Mouse (Mus musculus) CH12.LX (cell line): ENCODE results near the gene F13a1. TPM values are rescaled to one million over a fixed set of nuclear protein-coding genes. Genes with fewer than 3 reads are reported as not detected.

Experiments used
- DNase-seq: peaks from one replicate; pipeline ENCODE4 v3.0.0-alpha.2; 2013; ENCODE audit errors: extremely low read depth
- H3K27ac ChIP-seq: 2 replicates; pipeline ENCODE4 v1.5.1; 2012; ENCODE audit warnings: low read depth, mild to moderate bottlenecking, control low read depth, moderate library complexity; ENCODE audit not compliant: insufficient read depth
- H3K27me3 ChIP-seq: replicated peaks from 2 replicates; pipeline ENCODE3; 2012; ENCODE audit warnings: inconsistent platforms
- H3K36me3 ChIP-seq, 2 experiments: replicated peaks in 1 of 2; 2 replicates each; pipeline versions ENCODE3 to v1.6.1; 2012; ENCODE audit warnings: inconsistent platforms in 1 of 2, low read length in 1 of 2, mild to moderate bottlenecking in 1 of 2, mixed read lengths in 1 of 2, moderate library complexity in 1 of 2; ENCODE audit not compliant: control insufficient read depth in 1 of 2, insufficient read depth in 1 of 2
- H3K4me1 ChIP-seq, 2 experiments: 2 replicates each; pipeline ENCODE4 v1.6.1; 2012; ENCODE audit warnings: inconsistent platforms in 1 of 2, moderate library complexity in 1 of 2; ENCODE audit not compliant: insufficient read depth in 2 of 2, control insufficient read depth in 1 of 2
- H3K4me2 ChIP-seq: 2 replicates; pipeline ENCODE4 v1.6.1; 2012; ENCODE audit warnings: low read depth, mild to moderate bottlenecking, control low read depth; ENCODE audit not compliant: poor library complexity, insufficient read depth, severe bottlenecking
- H3K4me3 ChIP-seq, 3 experiments: fragments of 150-350 bp in 1 of 3; sonication (generic) in 1 of 3; replicated peaks in 1 of 3; 2 replicates each; pipeline versions ENCODE3 to v1.5.1; 2011 to 2012; ENCODE audit warnings: low read depth in 2 of 3, low read length in 2 of 3, mild to moderate bottlenecking in 2 of 3, moderate library complexity in 2 of 3, control low read depth in 1 of 3, improper control_type of control experiment in 1 of 3, inconsistent platforms in 1 of 3, mixed read lengths in 1 of 3; ENCODE audit not compliant: poor library complexity in 1 of 3
- H3K79me2 ChIP-seq: replicated peaks from 2 replicates; pipeline ENCODE4 v1.6.1; 2012; ENCODE audit warnings: mild to moderate bottlenecking, moderate library complexity; ENCODE audit not compliant: control insufficient read depth, poor library complexity, insufficient read depth, severe bottlenecking; ENCODE audit errors: extremely low read depth
- H3K9ac ChIP-seq: 2 replicates; pipeline ENCODE4 v1.6.1; 2012; ENCODE audit warnings: low read depth, mild to moderate bottlenecking, control low read depth, moderate library complexity; ENCODE audit not compliant: insufficient read depth
- H3K9me3 ChIP-seq: replicated peaks from 2 replicates; pipeline ENCODE3; 2012; ENCODE audit warnings: low read length, inconsistent platforms, mixed read lengths
- CHD2 ChIP-seq: IDR thresholded peaks from 2 replicates; pipeline ENCODE4 v1.6.1; 2011; ENCODE audit warnings: low read length, improper control_type of control experiment
- EP300 ChIP-seq: IDR thresholded peaks from 2 replicates; pipeline ENCODE4 v1.6.1; 2011; ENCODE audit warnings: low read length, improper control_type of control experiment
- ETS1 ChIP-seq: conservative IDR thresholded peaks from 2 replicates; pipeline ENCODE4 v1.6.1; 2012; ENCODE audit warnings: low read depth, mild to moderate bottlenecking, inconsistent platforms, low read length, improper control_type of control experiment, moderate library complexity
- IRF4 ChIP-seq: IDR thresholded peaks from 2 replicates; pipeline ENCODE4 v1.6.1; 2014; ENCODE audit warnings: low read depth, mild to moderate bottlenecking, inconsistent platforms, low read length, improper control_type of control experiment
- JUN ChIP-seq: IDR thresholded peaks from 2 replicates; pipeline ENCODE4 v1.6.1; 2011; ENCODE audit warnings: low read depth, mild to moderate bottlenecking, low read length, improper control_type of control experiment, moderate library complexity; ENCODE audit not compliant: insufficient read depth
- KAT2A ChIP-seq: IDR thresholded peaks from 2 replicates; pipeline ENCODE4 v1.6.1; 2012; ENCODE audit warnings: low read length, improper control_type of control experiment, inconsistent platforms; ENCODE audit not compliant: insufficient replicate concordance
- MAFK ChIP-seq: IDR thresholded peaks from 2 replicates; pipeline ENCODE4 v1.6.1; 2011; ENCODE audit warnings: low read length, improper control_type of control experiment; ENCODE audit not compliant: insufficient replicate concordance
- MEF2A ChIP-seq: IDR thresholded peaks from 2 replicates; pipeline ENCODE4 v1.6.1; 2014; ENCODE audit warnings: low read depth, mild to moderate bottlenecking, inconsistent platforms, low read length, improper control_type of control experiment, borderline replicate concordance
- NELFE ChIP-seq: IDR thresholded peaks from 2 replicates; pipeline ENCODE4 v1.6.1; 2011; ENCODE audit warnings: low read depth, low read length, improper control_type of control experiment
- PAX5 ChIP-seq: IDR thresholded peaks from 2 replicates; pipeline ENCODE4 v1.6.1; 2012; ENCODE audit warnings: low read length, inconsistent platforms, mixed read lengths
- POLR2AphosphoS2 ChIP-seq: IDR thresholded peaks from 2 replicates; pipeline ENCODE4 v1.6.1; 2011; ENCODE audit warnings: low read depth, low read length, improper control_type of control experiment
- SIN3A ChIP-seq: IDR thresholded peaks from 2 replicates; pipeline ENCODE4 v1.6.1; 2012; ENCODE audit warnings: low read length, improper control_type of control experiment, inconsistent platforms
- SMC3 ChIP-seq: IDR thresholded peaks from 2 replicates; pipeline ENCODE4 v1.6.1; 2011; ENCODE audit warnings: low read depth, low read length, improper control_type of control experiment
- TBP ChIP-seq: conservative IDR thresholded peaks from 2 replicates; pipeline ENCODE4 v1.6.1; 2011; ENCODE audit warnings: low read depth, low read length, improper control_type of control experiment
- UBTF ChIP-seq: IDR thresholded peaks from 2 replicates; pipeline ENCODE4 v1.6.1; 2012; ENCODE audit warnings: low read depth, mild to moderate bottlenecking, inconsistent platforms, low read length, improper control_type of control experiment, moderate library complexity
- USF2 ChIP-seq: conservative IDR thresholded peaks from 2 replicates; pipeline ENCODE4 v1.6.1; 2011; ENCODE audit warnings: low read depth, low read length, improper control_type of control experiment
- dilution Hi-C: fragments of 300-500 bp; cut with MboI; formaldehyde crosslinking; loops from 2 replicates; pipeline ENCODE4 v1.14.3; 2020; ENCODE audit warnings: low sequenced_read_pairs; ENCODE audit not compliant: extremely low pct_unique_long_range_greater_than_20kb, extremely low pct_ligation_motif_present
- in situ Hi-C: fragments of 300-500 bp; cut with MboI; formaldehyde crosslinking; loops from 3 replicates; pipeline ENCODE4 v1.14.3; 2019; ENCODE audit warnings: low sequenced_read_pairs, low pct_ligation_motif_present, low pct_unique_long_range_greater_than_20kb, mixed read lengths
- polyA plus RNA-seq: library from polyadenylated mRNA; unstranded; fragments of >175 nt; gene quantifications from 2 replicates; pipeline ENCODE4 v1.2.1, GENCODE M21; 2012; ENCODE audit warnings: low read depth; ENCODE audit not compliant: insufficient read length
- total RNA-seq, 2 experiments: library from RNA; depleted of rRNA; stranded (reverse); fragments of 300-350 nt in 1 of 2; fragments of >200 nt in 1 of 2; gene quantifications; 2 replicates each; pipeline ENCODE4 v1.2.3; 2012 to 2014

The F13a1 gene
- total and polyA plus RNA-seq, 3 experiments: 0.06 to 0.42 TPM; not detected in 1

DNA sequence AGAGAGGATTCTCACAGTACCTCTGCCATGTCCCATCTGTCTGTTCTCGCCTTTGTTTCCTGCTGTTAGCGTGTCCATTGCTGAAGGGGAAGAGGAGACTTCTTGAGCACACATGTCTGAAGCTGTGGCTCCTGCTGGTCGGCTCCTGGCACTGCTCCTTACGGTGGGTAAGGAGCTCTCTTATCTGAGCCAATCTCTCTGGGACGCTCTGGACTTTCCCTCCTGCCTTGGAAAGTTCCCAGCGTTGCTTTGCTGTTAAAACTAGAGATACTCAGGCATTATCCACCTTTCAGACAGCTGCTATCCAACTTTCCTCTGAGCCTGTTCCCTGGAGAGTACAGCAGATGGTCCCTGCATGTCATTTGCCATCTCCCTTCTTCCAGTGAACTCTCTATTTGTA, 39.1 kb upstream of the F13a1 start:
- no peak overlapping the region for H3K4me3 ChIP-seq
- TF ChIP-seq PAX5 (no peak), SIN3A (no peak), CHD2 (no peak), TBP (no peak), NELFE (no peak), IRF4 (no peak), JUN (no peak), MAFK (no peak), SMC3 (no peak), POLR2AphosphoS2 (no peak), MEF2A (no peak), USF2 (no peak), ETS1 (no peak)
- in situ Hi-C loops: no loop called here
- no peaks in the 10 kb centered on the region for H3K79me2 ChIP-seq
- no peaks in the 10 kb centered on the region for H3K36me3 ChIP-seq
- no peaks in the 10 kb centered on the region for H3K4me1 ChIP-seq
- dilution Hi-C loops: no loop called here
- no peak for DNase-seq
- H3K9ac ChIP-seq: no peak overlapping the region
- H3K4me2 ChIP-seq: no peak overlapping the region
- H3K9me3 ChIP-seq: no peaks in the 10 kb centered on the region
- no peak overlapping the region for H3K27ac ChIP-seq
- no peaks in the 10 kb centered on the region for H3K27me3 ChIP-seq

DNA sequence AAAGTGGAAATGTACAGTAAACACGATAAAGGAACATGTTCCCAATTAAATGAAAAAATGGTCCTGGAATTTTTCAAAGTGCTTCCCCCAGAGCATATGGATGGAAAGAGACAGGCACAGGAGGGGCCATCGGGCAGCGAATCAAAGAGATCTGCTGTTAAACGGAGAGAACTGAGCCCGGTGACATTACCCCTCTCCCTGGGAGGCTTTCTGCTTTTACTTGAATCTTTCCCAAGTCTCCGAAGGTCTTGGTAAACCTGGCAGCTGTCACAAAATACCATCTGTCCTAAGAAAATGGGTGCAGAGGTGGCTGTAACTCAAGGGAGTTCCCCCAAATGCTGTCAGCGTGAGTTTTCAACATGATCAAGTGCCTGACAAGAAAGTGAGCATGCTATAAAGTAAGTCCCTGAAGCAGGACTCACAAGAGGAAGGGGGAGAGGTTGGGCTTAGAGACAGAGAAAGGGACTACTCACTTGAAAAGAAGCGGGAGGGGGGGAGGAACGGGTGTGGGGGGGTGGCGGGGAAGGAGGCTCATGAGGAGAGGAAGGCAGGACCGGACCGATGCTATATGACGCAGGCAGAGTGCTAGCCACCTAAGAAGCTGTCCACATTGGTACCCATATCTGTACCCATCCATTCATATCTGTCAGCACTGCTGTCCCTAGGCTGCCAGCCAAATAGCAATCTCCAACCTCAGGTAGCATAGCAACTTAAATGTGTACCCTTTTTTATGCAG, 31.6 kb upstream of the F13a1 start:
- TF ChIP-seq EP300 (no peak), UBTF (no peak), KAT2A (no peak)
- Histone ChIP-seq H3K27ac (no peak overlapping the region), H3K4me2 (no peak overlapping the region), H3K79me2 (no peaks in the 10 kb centered on the region), H3K9ac (no peak overlapping the region), H3K9me3 (no peaks in the 10 kb centered on the region), H3K36me3 (no peaks in the 10 kb centered on the region), H3K27me3 (no peaks in the 10 kb centered on the region), H3K4me3 (no peak overlapping the region), H3K4me1 (no peaks in the 10 kb centered on the region)
- dilution Hi-C loops: no loop called here
- in situ Hi-C loops: no loop called here
- no peak for DNase-seq
